Mouse (Mus musculus) brown adipose tissue, adult 24 weeks (tissue): ENCODE measurements around the gene Srrm1. TPM values are rescaled to one million over a fixed set of nuclear protein-coding genes. Genes with fewer than 3 reads are reported as not detected.

Source experiments
- H3K27ac ChIP-seq: fragments of 200-500 bp; replicated peaks from 2 replicates; pipeline ENCODE4 v1.5.1; 2012; ENCODE audit warnings: low read depth, mild to moderate bottlenecking, low read length
- H3K4me1 ChIP-seq: fragments of 200-500 bp; 2 replicates; pipeline ENCODE4 v1.6.1; 2012; ENCODE audit warnings: low read length, mixed read lengths; ENCODE audit not compliant: control insufficient read depth, insufficient read depth, insufficient read length
- H3K4me3 ChIP-seq: fragments of 200-500 bp; 2 replicates; pipeline ENCODE4 v1.5.1; 2012; ENCODE audit warnings: low read depth, mild to moderate bottlenecking, low read length, moderate library complexity; ENCODE audit not compliant: insufficient read depth
- polyA plus RNA-seq: library from polyadenylated mRNA; stranded (reverse); fragments of >200 nt; gene quantifications from 2 replicates; pipeline ENCODE4 v1.2.4, GENCODE M21; 2012; ENCODE audit not compliant: missing spikeins, insufficient read depth, insufficient read length

Gene Srrm1
- polyA plus RNA-seq, 1 experiment, result 42.7 TPM

GRCm38 (mm10) chr4:135323021-135323420 lies 30.1 kb downstream of the Srrm1 start:
- H3K27ac ChIP-seq, result no peak overlapping the region
- no peak overlapping the region for H3K4me3 ChIP-seq
- no peaks in the 10 kb centered on the region for H3K4me1 ChIP-seq

DNA sequence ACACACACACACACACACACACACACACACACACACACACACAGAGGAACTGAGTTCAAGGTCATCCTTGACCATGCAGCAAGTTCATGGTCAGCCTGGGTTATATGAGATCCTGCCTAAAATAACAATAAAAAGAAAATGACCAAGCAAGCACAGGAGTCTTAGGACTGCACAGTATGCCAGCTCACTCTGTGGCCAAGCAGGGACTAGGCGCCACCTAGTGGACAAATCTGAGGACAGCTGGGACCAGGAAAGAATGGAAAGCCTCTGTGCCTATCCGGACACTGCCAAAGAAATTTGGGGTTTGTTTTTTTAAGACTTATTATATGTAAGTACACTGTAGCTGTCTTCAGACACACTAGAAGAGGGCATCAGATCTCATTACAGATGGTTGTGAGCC lies 35.2 kb downstream of the Srrm1 start:
- H3K4me1 ChIP-seq, result peaks cover 8% of the 10 kb centered on the region
- H3K4me3 ChIP-seq, result no peak overlapping the region
- 0 out of 2 replicates have a peak overlapping the region, but pooled peaks have one; percentile 12 for H3K27ac ChIP-seq

DNA sequence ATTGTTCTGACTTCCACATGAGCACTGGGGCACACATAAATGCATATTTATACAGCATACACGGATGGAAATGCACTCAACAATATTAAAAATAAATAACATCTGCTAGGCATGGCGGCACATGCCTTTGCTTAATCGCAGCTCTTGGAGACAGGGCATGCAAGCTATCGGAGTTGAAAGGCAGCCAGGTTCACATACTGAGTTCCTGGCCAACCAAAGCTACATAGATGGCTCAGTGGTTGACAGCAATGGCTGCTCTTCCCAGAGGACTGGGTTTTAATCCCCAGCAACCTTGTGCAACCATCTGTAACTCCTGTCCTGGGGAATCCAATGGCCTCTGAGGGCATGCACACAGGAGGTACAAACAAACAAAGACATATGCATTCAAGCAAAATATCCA lies 35.6 kb downstream of the Srrm1 start:
- peaks cover 11% of the 10 kb centered on the region for H3K4me1 ChIP-seq
- 0 out of 2 replicates have a peak overlapping the region, but pooled peaks have one; percentile 12 for H3K27ac ChIP-seq
- no peak overlapping the region for H3K4me3 ChIP-seq

DNA sequence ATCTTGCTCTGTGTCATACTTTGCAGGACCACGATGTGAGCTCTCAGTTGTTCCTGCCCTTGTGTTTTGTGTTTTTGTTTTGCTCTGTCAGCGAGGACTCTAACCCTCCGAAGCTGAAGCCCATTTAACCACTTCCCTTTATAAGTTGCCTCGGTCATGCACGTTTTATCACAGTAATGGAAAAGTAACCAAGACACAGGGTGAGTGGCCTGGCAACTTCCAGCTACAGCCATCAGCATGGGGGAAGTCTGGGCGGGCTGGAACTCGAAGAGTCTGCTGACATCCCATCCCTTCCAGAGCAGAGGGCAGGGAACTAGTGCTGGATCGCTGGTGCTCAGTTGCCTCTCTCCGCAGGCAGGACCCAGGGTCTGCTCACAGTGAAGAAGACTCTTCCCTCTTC lies 37.8 kb downstream of the Srrm1 start:
- H3K27ac ChIP-seq, result no peak overlapping the region

DNA sequence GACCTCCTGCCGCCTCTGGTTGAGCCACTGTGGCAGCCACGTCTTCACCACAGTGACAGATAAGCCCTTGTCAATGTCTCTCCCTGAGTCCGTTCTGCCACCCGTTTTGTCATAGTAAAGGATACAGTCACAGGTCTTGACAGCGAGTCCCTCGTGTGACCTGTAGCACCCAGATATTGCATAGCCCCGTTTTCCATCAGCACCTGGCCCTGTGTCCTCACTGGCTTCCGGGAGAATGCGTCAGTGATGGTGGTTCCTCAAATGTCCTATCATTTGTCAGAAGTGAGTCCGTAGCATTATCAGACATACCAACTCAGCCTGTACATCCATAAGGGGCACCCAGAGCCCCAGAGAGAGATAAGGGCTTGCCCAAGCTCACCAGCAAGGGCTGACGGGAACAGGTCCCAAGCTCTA lies 38.7 kb downstream of the Srrm1 start:
- Histone ChIP-seq H3K4me3 (no peak overlapping the region), H3K27ac (peak overlapping the region; percentile 88), H3K4me1 (peaks cover 21% of the 10 kb centered on the region)

More for the DNA sequence above, 37.8 kb downstream of the Srrm1 start:
- Histone ChIP-seq H3K4me3 (no peak overlapping the region), H3K4me1 (peaks cover 16% of the 10 kb centered on the region)

- H3K4me3 ChIP-seq, result peak overlapping the region; percentile 4; the same call in 1 of the 2 replicates
- peak overlapping the region; percentile 88 for H3K27ac ChIP-seq
- peaks cover 26% of the 10 kb centered on the region for H3K4me1 ChIP-seq
Measured at GRCm38 (mm10) chr4:135313761-135314241, 39.3 kb downstream of the Srrm1 start.

GRCm38 (mm10) chr4:135313111-135313691 lies 39.9 kb downstream of the Srrm1 start:
- Histone ChIP-seq H3K4me3 (peak overlapping the region; percentile 4), H3K4me1 (peaks cover 28% of the 10 kb centered on the region), H3K27ac (peak overlapping the region; percentile 88)

DNA sequence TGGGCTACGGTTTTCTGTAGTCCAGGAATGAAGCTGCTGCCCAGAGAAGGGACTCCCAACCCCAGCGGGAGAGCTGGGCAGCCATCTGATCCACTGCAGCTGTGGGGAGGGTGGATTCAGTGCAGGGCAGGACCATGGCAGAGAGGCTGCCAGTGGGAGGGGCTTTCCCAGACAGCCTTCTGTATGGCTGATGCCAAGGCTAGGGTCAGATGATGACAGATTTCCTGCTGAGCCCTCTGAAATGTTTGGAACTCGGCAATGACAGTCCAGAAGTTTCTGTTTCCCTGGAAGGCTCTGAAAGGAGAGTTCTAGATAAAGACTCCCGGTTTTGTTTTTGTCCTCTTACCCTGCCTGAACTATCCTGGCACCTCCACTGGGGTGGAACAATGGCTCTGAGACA lies 40.4 kb downstream of the Srrm1 start:
- Histone ChIP-seq H3K27ac (peak overlapping the region; percentile 88), H3K4me3 (peak overlapping the region; percentile 4; the same call in 1 of the 2 replicates), H3K4me1 (peaks cover 31% of the 10 kb centered on the region)

DNA sequence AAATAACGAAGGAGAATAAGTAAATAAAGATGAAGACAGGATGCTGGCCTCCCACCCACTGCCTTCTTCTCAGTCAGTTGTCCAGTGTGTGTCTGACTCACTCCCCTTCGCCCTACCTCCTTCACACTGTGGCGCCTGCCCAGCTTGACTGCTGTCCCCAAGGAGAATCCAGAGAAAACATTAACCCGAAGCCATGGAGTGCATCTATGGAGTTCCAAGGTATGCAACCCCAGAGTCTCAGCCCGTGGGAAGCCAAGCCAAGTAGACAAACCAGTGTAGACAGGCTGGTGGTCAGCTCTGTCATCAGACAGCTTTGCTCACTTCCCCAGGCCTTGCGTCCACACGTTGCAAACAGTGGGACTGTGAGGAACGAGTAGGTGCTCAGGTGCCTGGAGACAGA lies 42.8 kb downstream of the Srrm1 start:
- H3K4me3 ChIP-seq, result no peak overlapping the region
- H3K4me1 ChIP-seq, result peaks cover 38% of the 10 kb centered on the region
- 0 out of 2 replicates have a peak overlapping the region, but pooled peaks have one; percentile 4 for H3K27ac ChIP-seq

DNA sequence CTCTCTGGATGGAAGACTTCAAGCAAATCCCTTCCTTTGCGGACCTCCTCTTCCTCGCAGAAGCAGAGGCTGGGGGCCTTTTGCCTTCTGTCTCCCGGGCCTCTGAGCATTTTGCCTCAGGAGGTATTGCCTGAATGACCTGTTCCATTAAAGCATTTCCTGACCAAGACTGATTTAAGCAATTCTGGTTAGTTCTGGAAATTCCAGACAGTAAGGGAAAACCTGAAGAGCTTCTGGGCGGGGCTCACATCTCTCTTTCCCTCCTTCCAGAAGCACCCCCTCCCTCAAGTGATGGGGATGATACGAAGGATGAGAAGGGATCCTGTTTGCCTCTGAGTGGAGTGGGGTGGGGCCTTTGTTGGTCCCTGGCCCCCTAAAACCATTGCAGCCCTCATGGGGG lies 43.4 kb downstream of the Srrm1 start:
- H3K4me3 ChIP-seq, result no peak overlapping the region
- no peak overlapping the region for H3K27ac ChIP-seq
- H3K4me1 ChIP-seq, result peaks cover 38% of the 10 kb centered on the region

DNA sequence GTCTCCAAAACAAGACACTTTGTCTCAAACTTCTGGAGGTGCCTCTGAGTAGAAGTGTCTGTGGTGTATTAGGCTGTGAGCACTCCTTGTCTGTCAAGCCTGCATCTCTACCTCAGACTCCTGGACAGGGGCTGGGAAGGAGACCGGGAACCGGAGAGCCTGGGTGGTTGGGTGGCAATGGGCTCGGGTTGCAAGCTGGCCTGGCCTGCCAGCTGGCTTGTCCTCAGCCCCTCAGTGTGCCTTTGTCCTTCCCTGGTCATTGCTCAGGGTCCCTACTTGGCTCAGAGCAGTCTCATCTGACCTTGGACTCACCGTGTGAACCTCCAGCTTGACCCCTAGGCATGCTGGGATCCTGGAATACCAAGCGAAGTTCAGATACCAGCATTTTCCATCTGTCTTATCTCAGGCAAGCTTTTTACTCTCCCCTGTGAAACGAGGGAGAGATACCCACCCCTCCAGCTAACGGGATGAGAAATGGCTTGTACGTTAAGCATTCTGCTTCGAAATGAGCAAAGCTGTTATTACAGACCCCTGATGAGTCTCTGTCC lies 43.9 kb downstream of the Srrm1 start:
- H3K27ac ChIP-seq, result peak overlapping the region; percentile 94; the same call in 1 of the 2 replicates
- H3K4me3 ChIP-seq, result no peak overlapping the region
- peaks cover 38% of the 10 kb centered on the region for H3K4me1 ChIP-seq

DNA sequence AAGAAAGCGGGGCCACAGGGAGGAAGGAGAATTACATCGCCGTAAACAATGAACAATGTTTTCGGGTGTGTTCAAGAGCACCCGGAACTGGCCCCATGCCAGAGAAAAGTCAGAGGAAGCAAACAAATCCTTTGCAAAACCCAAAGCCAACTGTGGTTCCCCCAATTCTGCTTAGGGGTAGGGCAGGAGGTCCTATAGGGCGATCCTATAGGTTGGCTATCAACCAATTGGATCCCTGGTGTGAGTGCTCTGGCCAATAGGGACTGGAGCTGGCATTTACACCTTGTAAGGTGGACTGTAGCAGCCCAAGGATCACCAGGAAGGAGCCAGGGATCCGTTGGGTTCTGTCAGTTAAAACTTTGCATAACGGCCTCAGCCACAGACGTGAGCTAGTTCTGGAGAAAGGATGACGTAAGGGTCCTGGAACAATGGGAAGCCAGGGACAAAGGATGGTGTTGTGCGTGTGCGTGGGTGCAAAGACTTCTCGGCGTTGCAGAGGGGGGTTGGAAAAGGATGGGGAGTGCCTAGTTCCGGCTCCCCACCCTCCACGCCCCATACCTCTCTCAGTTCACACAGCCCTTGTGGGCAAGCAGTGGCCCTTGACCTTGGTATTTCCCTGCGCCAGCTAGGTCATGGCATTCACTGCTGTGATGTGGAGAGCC lies 46.0 kb downstream of the Srrm1 start:
- peak overlapping the region; percentile 94 for H3K27ac ChIP-seq
- H3K4me1 ChIP-seq, result peaks cover 22% of the 10 kb centered on the region
- H3K4me3 ChIP-seq, result no peak overlapping the region

DNA sequence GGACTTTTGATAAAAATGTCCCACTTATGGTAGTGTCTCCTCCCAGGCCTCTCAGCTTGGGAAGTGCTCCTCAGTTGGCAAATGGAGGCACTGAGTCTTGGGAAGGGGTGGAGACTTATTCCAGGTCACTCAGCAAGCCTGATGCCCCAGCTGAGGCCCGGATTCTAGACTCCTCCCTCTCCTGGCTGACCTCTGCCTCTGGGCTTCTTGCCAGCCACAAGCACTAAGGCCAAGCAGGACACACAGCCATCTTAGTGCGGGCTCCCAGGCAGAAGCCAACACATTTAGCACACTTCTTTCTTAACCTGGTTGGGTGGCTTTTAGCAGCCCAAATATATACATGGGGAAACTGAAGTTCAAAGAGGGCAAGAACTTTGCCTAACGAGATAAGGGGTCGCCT lies 46.6 kb downstream of the Srrm1 start:
- no peak overlapping the region for H3K4me3 ChIP-seq
- H3K27ac ChIP-seq, result peak overlapping the region; percentile 94
- H3K4me1 ChIP-seq, result peaks cover 22% of the 10 kb centered on the region

- peaks cover 4% of the 10 kb centered on the region for H3K4me1 ChIP-seq
- no peak overlapping the region for H3K27ac ChIP-seq
- H3K4me3 ChIP-seq, result no peak overlapping the region
Measured at GRCm38 (mm10) chr4:135302261-135302660, 50.9 kb downstream of the Srrm1 start.

- H3K27ac ChIP-seq, result no peak overlapping the region
- no peak overlapping the region for H3K4me3 ChIP-seq
- H3K4me1 ChIP-seq, result no peaks in the 10 kb centered on the region; the same call in 1 of the 2 replicates
Measured at GRCm38 (mm10) chr4:135301166-135301565, 52.0 kb downstream of the Srrm1 start.
